Mouse (Mus musculus) c-Kit-positive CD71-negative TER-119-negative erythroid progenitor cells, embryonic 14.5 days (primary cell): ENCODE results near the gene Opcml.

Source experiments
- DNase-seq: peaks from one replicate; pipeline ENCODE4 v3.0.0-alpha.2; 2013; ENCODE audit warnings: low read depth

The Opcml gene

GRCm38 (mm10) chr9:28756841-28757451 is 966.4 kb downstream of the Opcml start:
- DNase-seq: no peak

- DNase-seq: no peak
Observed at GRCm38 (mm10) chr9:28761460-28761859, 970.9 kb downstream of the Opcml start.

DNA sequence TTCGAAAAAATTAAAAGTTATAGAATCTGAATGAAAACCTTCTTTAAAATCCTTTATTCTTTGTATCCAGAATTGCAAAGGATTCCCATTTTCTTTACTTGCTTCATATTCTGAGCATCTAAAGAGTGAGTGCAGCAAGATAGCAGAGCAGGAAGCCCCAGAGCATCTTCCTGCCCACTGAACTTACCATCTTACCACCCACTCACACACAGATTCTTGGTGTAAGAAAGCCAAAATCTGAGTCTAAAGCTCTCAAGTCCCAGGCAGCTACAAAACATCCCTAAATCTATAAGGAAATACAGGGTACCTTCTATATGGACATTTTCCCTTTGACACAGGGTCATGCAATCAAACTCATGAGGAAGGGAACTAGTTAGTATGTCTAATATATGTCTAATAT is 973.6 kb downstream of the Opcml start:
- no peak for DNase-seq

DNA sequence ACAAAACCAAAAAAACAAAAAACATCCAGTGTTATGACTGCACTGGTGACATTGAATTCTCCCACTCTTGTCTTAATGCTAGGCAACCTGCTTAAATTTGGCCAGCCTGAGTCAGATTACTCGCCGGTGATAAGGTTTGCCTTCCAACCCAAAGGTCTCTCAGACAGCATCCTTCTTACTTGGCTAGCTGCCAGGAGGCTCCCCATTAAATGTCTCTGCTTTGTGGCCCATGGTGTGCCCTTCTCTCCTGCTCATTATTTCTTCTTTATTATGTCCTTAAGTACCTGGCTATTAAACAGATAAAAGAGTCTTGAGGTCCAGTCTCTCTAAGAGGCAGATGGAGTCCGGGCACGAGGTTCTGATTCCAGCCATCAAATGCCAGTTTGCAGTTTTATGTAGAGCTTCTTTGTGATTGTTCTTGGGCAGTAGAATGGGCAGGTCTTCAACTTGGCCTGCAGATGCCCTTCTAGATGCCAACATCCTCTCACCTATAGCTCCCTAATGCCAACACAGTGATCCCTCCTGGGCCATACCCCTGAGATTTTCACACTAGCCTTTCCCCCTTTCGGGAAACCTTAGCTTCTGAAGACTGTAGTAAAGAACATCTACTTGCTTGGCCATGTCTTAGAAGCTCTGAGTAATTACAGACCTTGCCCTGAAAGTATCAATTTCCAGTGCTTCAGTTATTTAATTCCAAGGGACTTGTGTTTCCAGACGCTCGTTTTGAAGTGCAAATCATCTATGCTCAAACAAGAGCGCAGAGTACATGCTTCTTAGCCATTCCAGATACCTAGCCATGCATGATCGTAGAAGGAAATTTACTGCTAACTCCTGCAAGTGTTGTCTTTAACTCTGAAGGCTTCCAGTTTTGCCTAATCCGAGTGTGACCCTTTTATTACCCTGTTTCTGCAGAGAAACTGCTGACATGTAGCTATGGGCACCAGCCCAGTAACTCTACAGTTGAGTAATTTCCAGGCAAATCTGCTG is 986.2 kb downstream of the Opcml start:
- DNase-seq: no peak

DNA sequence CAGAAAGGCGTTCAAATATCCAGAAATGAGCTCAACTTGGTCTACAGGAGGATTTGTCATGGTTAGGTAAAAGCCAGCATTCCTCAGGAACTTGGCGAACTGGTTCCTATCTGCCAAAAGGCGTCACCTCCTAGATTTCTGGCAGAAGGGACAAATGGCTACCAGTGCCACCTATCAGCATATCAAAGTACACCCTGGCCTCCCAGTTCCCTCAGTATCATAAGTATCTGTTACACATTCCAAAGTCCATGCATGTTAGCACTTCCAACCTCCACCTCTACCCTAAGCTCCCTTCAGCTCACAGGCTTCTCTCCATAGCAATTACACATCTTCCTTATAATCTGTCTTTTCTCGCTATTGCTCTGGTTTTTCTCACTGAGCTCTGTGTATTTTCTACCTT is 993.3 kb downstream of the Opcml start:
- no peak for DNase-seq

DNA sequence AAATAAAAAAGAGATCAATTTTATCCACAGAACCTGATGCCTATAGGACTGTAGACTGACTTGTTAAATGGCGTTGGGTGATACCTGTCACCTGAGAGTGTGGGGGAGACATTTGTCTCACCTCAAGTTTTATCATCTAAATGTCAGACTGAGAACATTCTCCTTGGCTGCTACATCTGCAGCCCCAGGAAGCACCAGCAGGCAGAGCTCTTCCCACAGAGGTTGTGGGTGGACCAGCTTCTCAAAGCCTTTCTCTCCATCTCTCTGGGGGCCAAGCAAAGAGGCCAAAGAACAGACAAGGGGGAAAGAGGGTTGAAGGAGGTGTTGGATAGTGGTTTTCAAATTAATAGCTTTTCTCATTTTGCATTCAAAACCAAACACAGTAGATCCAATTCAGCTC is 998.9 kb downstream of the Opcml start:
- no peak for DNase-seq

- no peak for DNase-seq
Observed at GRCm38 (mm10) chr9:28800100-28800499, 1009.5 kb downstream of the Opcml start.

DNA sequence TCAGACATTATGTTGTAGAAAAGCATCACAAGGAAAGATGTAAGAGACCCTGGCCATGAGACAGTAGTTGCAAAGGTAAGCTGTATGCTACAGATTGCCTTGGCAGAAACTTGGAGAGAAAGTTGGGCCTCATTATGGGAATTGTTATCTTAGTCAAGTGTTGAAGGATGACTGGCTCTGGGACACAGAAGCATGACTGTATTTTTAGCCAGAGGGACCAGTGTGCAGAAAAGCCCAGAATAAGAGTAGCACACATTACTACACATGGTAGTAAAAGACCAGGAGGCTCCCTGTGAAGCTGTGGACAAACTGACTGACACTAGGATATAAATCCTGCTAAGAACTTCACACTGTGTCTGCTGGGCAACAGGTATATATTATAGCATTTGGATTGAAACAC is 1016.1 kb downstream of the Opcml start:
- no peak for DNase-seq

DNA sequence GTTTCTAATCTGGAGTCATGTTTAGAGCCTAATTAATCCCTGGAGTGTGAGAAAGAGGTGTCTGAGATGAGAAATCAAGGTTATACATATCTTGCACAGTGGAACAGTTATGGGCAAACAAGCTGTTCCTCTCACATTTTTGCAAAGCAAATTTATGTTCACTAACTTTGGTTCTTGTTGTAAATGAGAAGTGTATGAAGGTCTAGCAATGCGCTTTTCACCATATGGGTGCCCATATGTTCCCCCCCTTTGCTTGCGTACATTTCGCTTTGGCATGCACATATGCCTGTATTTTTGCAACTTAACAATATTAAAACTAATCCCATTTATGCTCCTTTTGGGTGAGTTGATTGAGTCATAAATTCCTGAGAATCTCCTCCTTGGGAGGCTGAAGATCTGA is 1031.5 kb downstream of the Opcml start:
- no peak for DNase-seq

DNA sequence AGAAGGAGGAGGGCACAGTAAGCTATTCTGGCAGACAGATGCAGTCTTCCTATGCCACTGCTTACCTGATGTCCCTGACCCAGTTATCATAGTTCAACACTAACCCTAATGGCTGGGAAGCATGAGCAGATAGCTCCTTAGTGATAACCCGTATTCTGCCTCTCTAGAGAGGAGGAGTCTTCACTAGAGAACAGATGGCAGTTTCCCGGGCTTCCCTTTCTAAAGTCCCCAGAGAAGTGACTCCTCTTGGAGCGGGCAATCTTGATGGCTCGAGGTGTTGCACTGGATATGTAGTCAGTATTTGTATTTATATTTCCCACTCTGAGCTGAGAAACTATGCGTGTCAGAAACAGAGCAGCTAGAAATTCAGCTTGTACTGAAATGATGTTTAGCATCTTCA is 1031.9 kb downstream of the Opcml start:
- no peak for DNase-seq

GRCm38 (mm10) chr9:28825821-28826220 is 1035.2 kb downstream of the Opcml start:
- no peak for DNase-seq

DNA sequence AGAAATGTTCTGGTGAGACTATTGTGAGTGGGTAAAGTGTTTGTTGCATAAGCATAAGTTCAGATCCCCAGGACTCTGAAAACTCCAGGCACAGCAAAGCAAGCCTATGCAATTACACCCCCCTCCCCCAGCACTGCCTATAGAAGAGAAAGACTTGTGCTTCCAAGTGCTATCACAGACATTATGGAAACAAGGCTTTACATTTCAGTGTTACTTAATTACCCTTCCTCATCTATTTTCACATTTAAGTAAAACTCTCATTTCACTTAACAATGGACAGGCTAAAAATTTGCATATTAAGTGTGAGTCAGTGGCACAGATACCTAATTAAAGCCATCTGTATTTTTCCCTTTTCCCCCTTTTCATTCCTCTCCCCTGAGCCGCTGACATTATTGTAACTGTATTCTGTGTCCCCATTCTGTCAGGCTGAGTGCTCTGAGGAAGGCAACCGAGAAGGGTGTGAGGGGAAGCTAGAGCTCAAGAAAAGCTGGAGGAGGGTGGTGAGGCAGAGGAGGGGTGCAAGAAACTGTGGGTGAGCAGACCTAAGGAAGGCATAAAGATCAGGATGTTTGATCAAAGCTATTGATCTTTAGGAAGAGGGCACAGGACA is 1055.5 kb downstream of the Opcml start:
- DNase-seq: no peak

GRCm38 (mm10) chr9:28855826-28856225 is 1065.3 kb downstream of the Opcml start:
- DNase-seq: no peak

- DNase-seq: no peak
Observed at GRCm38 (mm10) chr9:28861983-28862382, 1071.4 kb downstream of the Opcml start.

DNA sequence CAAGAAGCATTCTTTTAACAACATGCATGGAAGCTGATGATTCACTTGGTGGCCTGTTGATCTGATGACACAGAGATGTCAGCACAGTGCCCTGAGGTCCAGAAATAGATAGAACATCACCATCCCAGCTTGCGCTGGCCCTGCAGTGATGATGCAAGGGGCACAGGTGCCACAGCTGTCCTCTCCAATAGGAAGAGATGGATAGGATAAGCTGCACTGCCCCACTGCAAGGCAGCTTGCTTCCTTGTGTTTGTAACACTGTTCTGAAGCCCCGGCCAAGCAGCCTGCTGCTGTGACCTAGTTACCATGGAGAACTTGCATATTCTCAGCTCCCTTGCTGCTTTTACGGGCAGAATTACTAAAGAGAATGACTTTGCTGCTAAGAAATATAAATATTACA is 1076.7 kb downstream of the Opcml start:
- no peak for DNase-seq

DNA sequence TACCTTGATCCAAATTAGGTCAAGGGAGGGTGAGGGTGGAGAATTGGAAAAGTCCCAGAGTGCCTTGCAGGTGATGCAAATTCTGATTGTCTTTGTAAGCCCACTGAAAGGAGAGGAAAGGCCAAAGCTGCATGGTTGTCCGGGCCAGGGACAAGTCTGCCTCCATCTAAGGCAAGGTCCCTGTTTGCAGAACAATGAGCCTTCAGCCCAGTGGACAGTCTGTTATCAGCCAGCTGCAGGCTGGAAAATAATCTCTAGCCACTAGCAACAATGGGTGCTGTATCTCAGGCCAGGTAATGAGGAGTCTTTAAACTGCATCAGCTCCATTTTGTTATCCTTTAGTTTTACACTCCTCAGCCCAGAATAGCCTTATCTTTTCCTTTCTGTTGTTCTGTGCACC is 1079.9 kb downstream of the Opcml start:
- no peak for DNase-seq

DNA sequence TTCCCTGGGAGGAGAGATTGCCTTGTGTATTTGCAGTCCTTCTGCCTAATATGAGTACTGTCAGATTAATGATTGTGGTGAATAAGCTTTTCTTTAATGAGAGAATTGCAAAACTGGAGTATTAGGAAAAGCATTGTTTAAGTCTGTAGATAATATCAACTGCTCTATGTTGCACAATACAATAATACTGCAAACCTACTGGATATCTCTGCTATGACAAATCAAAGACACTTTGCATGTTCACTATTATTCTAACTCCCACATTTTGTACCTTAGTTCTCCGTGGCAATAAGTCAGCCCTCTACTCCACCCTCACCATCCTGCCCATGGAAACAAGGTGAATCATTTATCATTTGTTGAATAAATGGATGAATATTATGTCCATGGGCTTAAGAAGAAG is 1092.0 kb downstream of the Opcml start:
- DNase-seq: no peak

DNA sequence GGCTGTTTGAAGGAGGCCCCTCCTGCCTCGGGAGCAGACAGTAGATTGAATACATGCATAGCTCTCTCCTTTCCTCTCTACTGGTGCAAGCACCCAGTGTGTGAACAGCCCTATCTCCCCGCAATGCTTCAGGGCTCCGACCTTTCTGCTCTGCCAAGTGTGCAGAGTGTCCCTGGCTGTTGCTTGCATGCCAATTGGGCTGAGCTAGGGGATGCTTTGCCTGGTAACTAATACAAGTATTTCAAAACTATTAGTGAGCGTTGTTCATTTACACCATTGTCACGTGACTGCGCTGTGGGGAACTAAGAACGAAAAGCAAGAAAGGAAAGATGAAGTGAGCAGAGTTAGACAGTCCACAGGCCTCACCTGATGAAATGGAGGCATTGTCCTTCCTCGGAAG is 1101.0 kb downstream of the Opcml start:
- no peak for DNase-seq

DNA sequence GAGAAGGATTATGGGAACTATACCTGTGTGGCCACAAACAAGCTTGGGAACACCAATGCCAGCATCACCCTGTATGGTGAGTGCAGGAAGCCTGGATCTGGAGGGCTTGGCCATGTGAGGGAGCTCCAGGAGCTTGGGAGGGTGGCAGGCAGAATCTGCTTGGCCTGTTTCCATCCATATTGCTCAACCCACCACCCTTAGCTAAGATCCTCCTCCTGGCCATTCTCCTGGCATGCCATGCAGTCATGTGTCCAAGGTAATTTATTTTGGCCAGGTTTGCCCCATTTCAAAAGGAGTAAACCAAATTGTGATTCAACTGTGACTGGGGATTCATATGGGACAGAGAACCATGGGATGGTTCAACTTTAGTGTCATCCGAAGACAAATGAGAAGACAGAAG is 1112.7 kb downstream of the Opcml start:
- DNase-seq: no peak

DNA sequence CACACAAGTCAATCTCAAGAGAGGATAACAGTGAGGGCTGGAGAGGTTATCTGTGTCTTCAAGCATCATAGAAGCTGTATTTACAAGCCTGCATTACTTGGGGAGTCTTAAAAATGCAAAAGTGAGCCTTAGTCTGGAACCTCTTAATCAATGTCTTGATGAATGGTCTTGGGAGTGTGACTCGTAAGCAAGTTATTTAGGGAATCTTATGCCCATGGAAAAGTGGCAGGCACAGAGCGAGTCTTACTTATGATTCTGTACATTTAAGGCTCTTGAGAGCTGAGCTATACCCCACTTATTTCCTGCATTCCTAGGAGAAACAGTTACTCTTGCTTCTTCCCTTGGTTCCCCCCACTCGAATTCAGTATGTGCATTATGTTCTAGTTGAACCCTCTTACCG is 1119.2 kb downstream of the Opcml start:
- DNase-seq: no peak

GRCm38 (mm10) chr9:28911571-28912185 is 1121.1 kb downstream of the Opcml start:
- no peak for DNase-seq

DNA sequence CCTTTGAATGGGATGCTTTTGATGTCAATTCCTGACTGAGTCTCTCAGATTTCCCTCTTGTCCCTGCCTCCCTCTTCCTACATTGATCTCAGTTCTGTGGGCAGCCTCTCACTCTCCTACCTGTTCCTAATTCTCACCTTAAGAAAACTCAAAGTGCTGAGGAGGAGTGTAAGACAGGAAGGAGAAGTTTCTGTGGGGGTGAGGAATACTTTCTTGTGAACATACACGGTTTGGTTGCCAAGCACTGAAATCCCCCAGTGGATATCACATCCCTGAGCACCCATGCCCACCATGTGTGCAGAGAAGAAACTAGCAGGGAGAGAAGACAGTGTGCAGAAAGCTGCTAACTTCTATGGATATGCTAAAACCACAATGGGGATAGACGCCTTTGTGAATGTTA is 1141.5 kb downstream of the Opcml start:
- no peak for DNase-seq

GRCm38 (mm10) chr9:28937163-28937562 is 1146.6 kb downstream of the Opcml start:
- DNase-seq: no peak
